Mouse (Mus musculus): ENCODE measurements around the gene Chac2.

DNA sequence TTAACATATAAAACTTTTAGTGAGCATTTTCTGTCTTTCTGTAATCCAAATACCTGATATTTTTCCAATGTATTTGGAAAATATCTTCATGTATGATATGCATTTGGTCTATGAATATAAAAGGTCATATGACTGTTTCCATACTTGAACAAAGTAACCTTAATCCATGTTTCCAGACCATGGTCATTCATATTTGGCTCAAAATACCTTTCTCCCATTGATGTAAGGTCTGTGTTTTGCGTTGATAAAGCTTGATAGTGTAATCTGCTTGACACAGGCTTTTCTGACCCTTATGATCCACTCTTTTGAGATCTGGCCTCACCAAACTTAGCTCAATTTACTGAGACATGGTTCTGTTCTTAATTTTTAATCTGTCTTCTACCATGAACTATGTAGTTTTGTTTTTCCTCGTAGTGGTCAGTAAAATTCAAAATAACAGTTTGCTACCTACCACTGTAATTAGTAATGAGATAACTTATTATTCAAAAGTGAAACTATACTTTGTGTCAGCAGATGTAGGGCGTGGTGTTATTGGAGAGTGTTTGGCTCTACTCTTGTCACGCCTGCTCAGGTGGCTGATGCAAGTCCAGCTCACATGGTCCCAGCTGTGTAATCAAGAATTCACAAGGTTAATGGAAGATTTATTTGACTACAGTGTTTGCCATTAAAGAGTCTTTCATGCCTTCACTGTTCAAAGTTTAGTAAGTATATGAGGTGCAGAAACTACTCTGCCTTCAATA, 15.2 kb upstream of the Chac2 start:
- TF ChIP-seq CTCF (IDR thresholded peaks at IDR 0.05; ENCODE audit: borderline replicate concordance, insufficient read depth, low read depth, low read length) (no peak), POLR2A (IDR thresholded peaks at IDR 0.05; ENCODE audit: borderline replicate concordance, insufficient read depth, low read length) (no peak)
